ENCODE assay signal across 17 mouse cellular contexts in the genomic region with DNA sequence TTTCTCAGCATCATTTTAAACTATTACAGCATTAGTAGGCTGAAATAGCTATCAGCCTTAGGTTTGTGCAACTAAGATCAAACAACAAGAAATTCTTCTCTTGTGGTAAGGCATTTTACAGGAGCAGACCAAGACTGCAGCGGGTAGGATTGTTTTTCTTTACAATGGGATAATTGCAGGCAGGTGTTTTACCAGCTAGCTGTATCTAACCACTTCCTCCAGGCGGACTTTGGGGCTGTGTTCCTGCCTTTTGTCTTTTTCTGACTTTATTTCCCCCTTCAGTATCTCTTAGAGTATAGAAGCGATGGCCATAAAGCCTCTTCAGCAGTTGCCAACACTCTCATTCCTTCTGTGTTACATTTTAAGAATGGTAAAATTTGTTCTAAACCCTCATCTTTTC.
DNase-seq lines count a peak whose midpoint lies in the region.
"Had no signal": no experiment of that assay in that cellular context is flagged by ENCODE, and none has a peak within 500 bp of the region (broad histone marks: within the 10 kb centered on the region; RNA-seq: fewer than 3 reads in every experiment).

No protein-coding gene starts in this region.

- DNase-seq in naive thymus-derived CD4-positive, alpha-beta T cell, adult 2 months (ENCODE audit: low read depth): peak; percentile 20
- peak; percentile 59 for DNase-seq in thymus, postnatal 0 days (ENCODE audit: low spot score)
- DNase-seq in thymus, postnatal 25 days: peak; percentile 43
- DNase-seq in frontal cortex, postnatal 25 days (ENCODE audit: low spot score in 2 of 2): no peak
- no peak for DNase-seq in heart, postnatal 25 days (ENCODE audit: low spot score)
- no peak for DNase-seq in heart, adult 11 months
- DNase-seq: adrenal gland, adult 8-10 months; adrenal gland, postnatal 25 days; cerebellum, adult 11-12 months; cerebellum, adult 8-10 months; cerebellum, postnatal 10 days; cerebellum, postnatal 36 days; embryo, embryonic 11 days; gastrocnemius, postnatal 10 days; gastrocnemius, postnatal 36 days; heart, postnatal 10 days; heart, postnatal 4 days had no signal

- intact Hi-C loops in heart, postnatal 25 days (cut with DNase I): no loop called here

Comparison
In these comparisons a context has a peak if more than half of its experiments do, and no peak if none do; other contexts are left out.
1. DNase-seq: peak in naive thymus-derived CD4-positive, alpha-beta T cell, adult 2 months (single experiment), thymus, postnatal 0 days (single experiment) and thymus, postnatal 25 days (single experiment); none in frontal cortex, postnatal 25 days (0 of 2), heart, postnatal 25 days (single experiment) and heart, adult 11 months (single experiment).